Mouse (Mus musculus) kidney, embryonic 16.5 days (tissue): ENCODE measurements at regions not wholly inside any gene's neighbourhood (a gene's known extent, or its start where the extent isn't known, plus 50 kb on each side); places are given as distances from the start of the nearest gene placed in this dataset.

Experiments
- ATAC-seq: fragments of 200-750 bp; cut with Nextera tagmentation; 2 replicates; pipeline ENCODE4 v1.8.0; 2017; ENCODE audit warnings: moderate TSS enrichment; ENCODE audit not compliant: low FRiP score, low TSS enrichment
- H3K27ac ChIP-seq: fragments of 300-500 bp; sonication (generic); 2 replicates; pipeline ENCODE4 v1.5.1; 2014; ENCODE audit warnings: low read length
- H3K27me3 ChIP-seq: fragments of 300-500 bp; sonication (generic); 2 replicates; pipeline ENCODE4 v1.6.1; 2014; ENCODE audit warnings: low read length, control low read depth, mixed read lengths; ENCODE audit not compliant: insufficient read depth
- H3K36me3 ChIP-seq: fragments of 300-500 bp; sonication (generic); 2 replicates; pipeline ENCODE4 v1.6.1; 2014; ENCODE audit warnings: low read length, control low read depth, mixed read lengths; ENCODE audit not compliant: insufficient read depth
- H3K4me1 ChIP-seq: fragments of 300-500 bp; sonication (generic); 2 replicates; pipeline ENCODE4 v1.6.1; 2014; ENCODE audit warnings: low read length, control low read depth, mixed read lengths; ENCODE audit not compliant: insufficient read depth
- H3K4me2 ChIP-seq: fragments of 300-500 bp; sonication (generic); replicated peaks from 2 replicates; pipeline ENCODE4 v1.6.1; 2014; ENCODE audit warnings: low read depth, low read length
- H3K4me3 ChIP-seq: fragments of 300-500 bp; sonication (generic); 2 replicates; pipeline ENCODE4 v1.5.1; 2014; ENCODE audit warnings: mild to moderate bottlenecking, low read length
- H3K9ac ChIP-seq: fragments of 300-500 bp; sonication (generic); replicated peaks from 2 replicates; pipeline ENCODE4 v1.6.1; 2014; ENCODE audit warnings: low read length
- H3K9me3 ChIP-seq: fragments of 300-500 bp; sonication (generic); 2 replicates; pipeline ENCODE4 v1.6.1; 2016; ENCODE audit warnings: low read length, control low read depth
- WGBS: fragments of 180-500 bp; shearing (Covaris S2); extraction: QIAGEN DNeasy Blood & Tissue Kit; methylation state at CpG from one replicate; pipeline ENCODE4 v1.1.7; 2014; 5-methylcytosine and 5-hydroxymethylcytosine counted together

DNA sequence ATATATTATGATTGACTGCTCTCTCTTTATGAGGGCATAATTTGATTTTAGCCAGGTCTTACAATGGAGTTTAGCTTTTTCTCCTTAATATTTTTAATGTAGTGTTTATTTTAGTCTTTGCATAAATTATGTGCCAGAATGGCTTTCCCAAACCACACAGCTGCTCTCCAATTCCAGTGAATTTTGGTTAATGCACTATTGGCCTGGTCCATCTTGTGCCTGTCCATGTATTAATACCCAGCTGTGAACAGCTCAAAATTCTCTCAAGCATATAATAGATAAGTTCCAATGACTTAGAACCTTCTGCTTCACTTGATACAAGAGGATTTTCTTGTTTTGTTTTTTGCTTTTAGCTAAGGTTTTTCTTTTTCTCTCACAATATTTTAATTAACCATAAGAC is 939.4 kb downstream of the Pla2g4a start:
- no peak overlapping the region for H3K4me2 ChIP-seq
- ATAC-seq, result no peak
- no peaks in the 10 kb centered on the region for H3K4me1 ChIP-seq
- no peaks in the 10 kb centered on the region for H3K36me3 ChIP-seq
- no peak overlapping the region for H3K27ac ChIP-seq
- no peak overlapping the region for H3K4me3 ChIP-seq
- H3K9me3 ChIP-seq, result no peaks in the 10 kb centered on the region
- no peak overlapping the region for H3K9ac ChIP-seq
- no peaks in the 10 kb centered on the region for H3K27me3 ChIP-seq

DNA sequence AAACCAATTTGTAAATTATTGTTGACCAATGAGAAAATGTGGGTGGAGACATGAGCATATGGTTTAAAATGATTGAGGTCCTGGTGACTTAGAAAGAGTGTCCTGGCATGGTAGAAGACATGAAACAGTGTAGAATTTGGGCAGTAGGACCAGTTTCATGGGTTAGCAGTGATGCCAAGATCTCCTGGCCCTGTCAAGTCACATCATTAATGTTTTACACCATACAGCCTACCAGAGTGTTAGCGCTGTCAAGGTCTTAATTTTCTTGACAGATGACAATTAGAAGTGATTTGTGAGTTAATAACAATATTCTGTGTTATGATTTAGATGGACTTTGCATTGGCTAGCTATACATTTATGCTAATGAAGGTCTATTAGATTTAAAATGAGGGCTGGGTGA is 939.8 kb downstream of the Pla2g4a start:
- Histone ChIP-seq H3K4me1 (no peaks in the 10 kb centered on the region), H3K9me3 (no peaks in the 10 kb centered on the region), H3K9ac (no peak overlapping the region), H3K27me3 (no peaks in the 10 kb centered on the region), H3K4me3 (no peak overlapping the region), H3K27ac (no peak overlapping the region), H3K36me3 (no peaks in the 10 kb centered on the region), H3K4me2 (no peak overlapping the region)
- 80% methylated on average over 1 of the region's 1 CpGs for WGBS
- no peak for ATAC-seq

DNA sequence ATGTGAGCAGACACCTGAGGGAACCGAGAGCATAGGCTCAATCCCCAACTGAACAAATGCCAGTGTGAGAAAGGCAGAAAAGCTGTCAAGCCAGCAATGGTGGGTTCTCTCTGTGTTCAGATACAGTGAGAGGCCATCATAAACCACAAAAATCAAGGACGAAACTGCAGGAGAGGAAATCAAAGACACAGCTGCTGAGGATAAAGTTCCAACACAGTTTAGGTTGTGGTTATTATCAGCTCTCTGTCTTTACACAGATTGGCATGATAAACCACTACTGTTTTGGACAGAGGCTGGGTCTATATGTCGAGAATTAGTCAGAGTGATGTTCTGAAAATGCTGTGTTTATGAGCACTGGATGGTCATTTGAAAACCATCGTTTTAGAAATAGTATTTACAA is 946.5 kb downstream of the Pla2g4a start:
- ATAC-seq, result no peak
- no peak overlapping the region for H3K27ac ChIP-seq
- no peaks in the 10 kb centered on the region for H3K36me3 ChIP-seq
- H3K9ac ChIP-seq, result no peak overlapping the region
- no peaks in the 10 kb centered on the region for H3K27me3 ChIP-seq
- H3K9me3 ChIP-seq, result no peaks in the 10 kb centered on the region
- no peak overlapping the region for H3K4me2 ChIP-seq
- no peak overlapping the region for H3K4me3 ChIP-seq
- no peaks in the 10 kb centered on the region for H3K4me1 ChIP-seq
- 71% methylated on average over 4 of the region's 4 CpGs for WGBS

DNA sequence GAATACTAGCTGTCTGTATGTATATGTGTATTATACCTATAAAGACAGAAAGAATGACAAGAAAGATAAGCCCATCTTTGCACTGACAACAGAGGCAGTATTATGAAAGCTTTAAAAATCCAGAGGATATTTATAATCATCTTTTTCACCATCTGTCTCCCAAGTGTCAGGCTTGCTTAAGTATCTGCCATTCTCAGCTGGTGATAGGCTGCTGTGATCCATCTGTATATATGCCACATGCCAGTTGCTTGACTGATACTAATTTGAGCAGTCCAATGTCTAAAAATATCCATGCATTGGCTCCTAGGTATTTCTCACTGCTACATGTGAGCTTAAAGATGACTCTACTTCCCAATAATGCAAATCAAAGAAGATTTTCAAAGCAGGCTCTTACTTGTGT is 950.3 kb downstream of the Pla2g4a start:
- Histone ChIP-seq H3K4me3 (no peak overlapping the region), H3K9me3 (no peaks in the 10 kb centered on the region), H3K9ac (no peak overlapping the region), H3K27ac (no peak overlapping the region), H3K36me3 (no peaks in the 10 kb centered on the region), H3K27me3 (no peaks in the 10 kb centered on the region), H3K4me2 (no peak overlapping the region), H3K4me1 (no peaks in the 10 kb centered on the region)
- ATAC-seq, result no peak

DNA sequence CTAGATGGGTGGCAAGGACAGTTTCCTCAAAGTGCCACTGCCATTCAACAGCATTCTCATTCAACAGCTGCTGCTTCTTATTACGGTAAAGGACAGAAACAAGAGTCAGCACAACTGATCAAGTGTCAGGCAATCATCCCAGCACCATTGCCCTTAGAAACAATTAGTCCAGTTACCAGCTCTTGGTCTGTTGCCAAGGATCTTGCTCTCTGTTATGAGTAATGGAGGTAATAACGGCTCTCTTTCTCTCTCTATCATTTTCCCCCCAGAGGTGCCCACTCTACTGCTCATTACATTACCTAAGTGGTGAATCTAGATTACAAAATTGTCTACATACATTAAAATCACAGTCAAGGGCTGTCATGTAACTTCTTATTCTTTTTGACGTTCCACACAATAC is 961.0 kb downstream of the Pla2g4a start:
- H3K27ac ChIP-seq, result no peak overlapping the region
- H3K4me2 ChIP-seq, result no peak overlapping the region
- no peaks in the 10 kb centered on the region for H3K4me1 ChIP-seq
- no peaks in the 10 kb centered on the region for H3K9me3 ChIP-seq
- 69% methylated on average over 3 of the region's 3 CpGs for WGBS
- no peak for ATAC-seq
- no peak overlapping the region for H3K9ac ChIP-seq
- H3K27me3 ChIP-seq, result no peaks in the 10 kb centered on the region
- no peaks in the 10 kb centered on the region for H3K36me3 ChIP-seq
- H3K4me3 ChIP-seq, result no peak overlapping the region

DNA sequence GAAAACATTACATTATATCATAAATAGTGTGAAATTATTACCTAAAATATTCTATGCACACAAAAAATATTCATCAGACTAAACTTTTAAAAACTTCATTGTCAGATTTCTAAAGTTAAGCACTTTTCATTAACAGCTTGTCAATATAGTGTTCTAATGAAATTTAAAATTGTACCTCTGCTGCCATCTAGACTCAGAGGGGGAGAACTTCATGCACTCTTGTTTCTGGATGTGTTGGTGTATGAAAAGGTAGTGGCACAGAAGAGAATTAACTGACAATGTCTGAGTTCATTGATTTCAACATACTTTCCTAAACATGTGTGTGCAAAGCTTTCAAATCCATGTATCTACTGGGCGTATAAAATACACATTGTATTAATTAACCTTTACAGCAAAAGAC is 967.5 kb downstream of the Pla2g4a start:
- no peaks in the 10 kb centered on the region for H3K4me1 ChIP-seq
- H3K36me3 ChIP-seq, result no peaks in the 10 kb centered on the region
- ATAC-seq, result no peak
- H3K4me2 ChIP-seq, result no peak overlapping the region
- no peak overlapping the region for H3K27ac ChIP-seq
- no peak overlapping the region for H3K4me3 ChIP-seq
- H3K27me3 ChIP-seq, result no peaks in the 10 kb centered on the region
- WGBS, result 66% methylated on average over 1 of the region's 1 CpGs
- no peaks in the 10 kb centered on the region for H3K9me3 ChIP-seq
- no peak overlapping the region for H3K9ac ChIP-seq

DNA sequence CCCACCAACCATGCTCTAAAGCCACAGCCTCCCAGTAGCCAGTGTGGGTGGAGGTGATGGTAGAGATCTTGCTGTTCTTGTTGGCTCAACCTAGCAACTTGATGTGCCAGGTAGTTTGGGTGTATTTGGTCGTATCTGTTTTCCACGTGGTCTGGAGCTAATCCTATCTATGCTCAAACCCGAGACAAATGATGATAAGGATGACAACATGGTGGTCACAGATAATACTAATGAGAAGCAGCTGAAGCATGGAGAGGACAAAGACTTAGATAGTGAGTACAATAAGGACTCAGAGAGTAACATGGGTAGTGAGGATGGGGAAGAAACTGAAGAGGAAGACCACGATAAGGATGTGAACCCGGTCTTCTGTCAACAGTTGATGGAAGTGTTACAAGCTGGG is 983.7 kb downstream of the Pla2g4a start:
- Histone ChIP-seq H3K4me2 (no peak overlapping the region), H3K27ac (no peak overlapping the region), H3K27me3 (no peaks in the 10 kb centered on the region), H3K36me3 (no peaks in the 10 kb centered on the region), H3K9me3 (no peaks in the 10 kb centered on the region), H3K4me1 (no peaks in the 10 kb centered on the region), H3K4me3 (no peak overlapping the region), H3K9ac (no peak overlapping the region)
- WGBS, result 89% methylated on average over 5 of the region's 5 CpGs
- ATAC-seq, result no peak

DNA sequence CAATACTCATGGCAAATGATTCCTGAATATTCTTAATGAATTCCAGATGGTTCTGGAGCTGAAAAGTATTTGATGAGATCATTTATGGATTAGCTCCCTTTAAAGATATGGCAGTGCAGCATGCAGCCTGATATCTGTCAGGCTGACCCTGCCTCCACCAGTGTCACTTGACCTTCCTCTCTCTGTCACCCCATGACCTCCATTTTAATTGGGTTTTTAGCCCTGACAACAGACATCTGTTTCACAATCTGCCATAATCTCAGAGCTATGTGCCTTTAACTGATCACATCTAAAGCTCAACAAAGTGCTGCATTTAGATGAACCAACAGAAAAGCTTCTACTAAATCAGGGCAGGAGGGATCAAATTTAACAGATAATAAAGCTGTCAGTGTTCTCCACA is 995.7 kb downstream of the Pla2g4a start:
- H3K27ac ChIP-seq, result no peak overlapping the region
- no peaks in the 10 kb centered on the region for H3K36me3 ChIP-seq
- no peak overlapping the region for H3K9ac ChIP-seq
- no peaks in the 10 kb centered on the region for H3K9me3 ChIP-seq
- peak; percentile 63; the same call in 1 of the 2 replicates for ATAC-seq
- H3K4me1 ChIP-seq, result no peaks in the 10 kb centered on the region
- no peak overlapping the region for H3K4me2 ChIP-seq
- H3K27me3 ChIP-seq, result no peaks in the 10 kb centered on the region
- no peak overlapping the region for H3K4me3 ChIP-seq

DNA sequence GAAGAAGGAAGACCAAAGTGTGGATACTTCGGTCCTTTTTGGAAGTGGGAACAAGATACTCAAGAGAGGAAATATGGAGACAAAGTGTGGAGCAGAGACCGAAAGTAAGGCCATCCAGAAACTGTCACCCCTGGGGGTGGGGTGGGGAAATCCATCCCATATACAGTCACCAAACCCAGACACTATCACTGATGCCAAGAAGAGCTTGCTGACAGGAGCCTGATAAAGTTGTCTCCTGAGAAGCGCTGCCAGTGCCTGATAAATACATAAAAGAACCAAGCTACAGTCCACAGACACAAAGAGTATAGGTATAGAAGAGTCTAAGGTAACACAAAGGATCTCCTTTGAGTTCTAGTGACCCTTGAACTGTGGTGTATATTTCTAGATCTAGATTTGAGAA is 1026.7 kb downstream of the Pla2g4a start:
- Histone ChIP-seq H3K27ac (no peak overlapping the region), H3K4me1 (no peaks in the 10 kb centered on the region), H3K9ac (no peak overlapping the region), H3K4me2 (no peak overlapping the region), H3K27me3 (no peaks in the 10 kb centered on the region), H3K36me3 (no peaks in the 10 kb centered on the region), H3K4me3 (no peak overlapping the region), H3K9me3 (no peaks in the 10 kb centered on the region)
- no peak for ATAC-seq
- 96% methylated on average over 3 of the region's 3 CpGs for WGBS

DNA sequence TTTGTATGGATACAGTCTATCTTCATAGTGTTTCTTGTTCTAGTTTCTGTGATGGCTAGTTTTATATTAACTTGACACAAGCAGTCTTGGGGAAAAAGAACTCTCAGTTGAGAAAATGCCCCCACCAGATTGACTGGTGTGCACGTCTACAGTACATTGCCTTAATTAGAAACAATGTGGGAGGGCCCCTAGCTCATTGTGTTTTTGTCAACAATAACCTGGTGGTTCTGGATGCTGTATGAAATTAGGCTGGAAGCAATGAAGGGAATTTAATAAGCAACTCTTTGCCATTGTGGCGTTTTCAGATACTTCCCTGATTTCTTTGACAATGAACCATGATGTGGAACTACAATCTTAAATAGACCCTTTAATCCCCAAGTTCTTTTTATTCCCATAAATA is 1036.6 kb downstream of the Pla2g4a start:
- H3K9ac ChIP-seq, result no peak overlapping the region
- no peak overlapping the region for H3K4me2 ChIP-seq
- no peaks in the 10 kb centered on the region for H3K27me3 ChIP-seq
- no peak overlapping the region for H3K4me3 ChIP-seq
- ATAC-seq, result no peak
- H3K36me3 ChIP-seq, result no peaks in the 10 kb centered on the region
- 56% methylated on average over 2 of the region's 2 CpGs for WGBS
- H3K9me3 ChIP-seq, result no peaks in the 10 kb centered on the region
- H3K4me1 ChIP-seq, result no peaks in the 10 kb centered on the region
- no peak overlapping the region for H3K27ac ChIP-seq

DNA sequence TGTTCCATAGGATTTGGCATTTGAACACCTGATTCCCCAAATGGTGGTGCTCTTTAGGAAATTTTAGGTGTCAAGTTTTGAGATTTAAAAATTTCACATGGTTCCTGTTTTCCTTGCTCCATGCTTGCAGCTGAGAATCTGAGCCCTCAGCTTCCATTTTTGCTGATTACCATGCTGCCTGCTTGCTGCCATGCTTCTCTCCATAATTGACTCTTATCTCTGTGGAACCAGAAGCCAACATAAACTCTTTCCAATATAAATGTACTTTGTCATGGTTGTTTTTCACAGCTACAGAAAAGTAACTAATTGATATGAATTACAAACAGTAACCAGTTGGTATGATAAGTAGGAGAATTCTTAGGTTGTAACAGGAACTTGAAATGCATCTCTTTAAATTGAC is 1044.0 kb downstream of the Pla2g4a start:
- Histone ChIP-seq H3K27me3 (no peaks in the 10 kb centered on the region), H3K27ac (no peak overlapping the region), H3K4me3 (no peak overlapping the region), H3K36me3 (no peaks in the 10 kb centered on the region), H3K4me1 (no peaks in the 10 kb centered on the region), H3K9ac (no peak overlapping the region), H3K9me3 (no peaks in the 10 kb centered on the region), H3K4me2 (no peak overlapping the region)
- no peak for ATAC-seq
